ENCODE assay signal across 8 mouse cellular contexts in the genomic region with DNA sequence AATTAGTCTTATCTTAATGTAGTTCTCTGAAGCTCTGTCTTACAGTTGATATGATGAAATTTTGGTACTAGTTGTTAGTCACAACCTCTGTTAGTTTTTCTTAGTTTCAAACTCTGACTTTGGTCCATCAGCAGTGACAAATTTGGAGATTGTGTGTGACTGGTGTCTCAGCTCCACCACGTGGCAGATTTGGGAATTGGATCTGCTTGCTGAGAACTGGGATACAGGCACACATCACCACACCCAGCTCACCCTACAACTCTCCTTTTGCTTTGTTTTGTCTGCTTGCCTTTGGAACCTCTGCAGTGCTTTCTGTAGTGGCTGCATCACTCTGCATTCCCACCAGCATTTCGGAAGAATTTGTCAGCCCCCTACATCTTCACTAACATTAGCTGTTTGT. TPM values are rescaled to one million over a fixed set of nuclear protein-coding genes. Genes with fewer than 3 reads are reported as not detected.
A peak's percentile ranks its signal among the peaks of the same experiment; 100 is the strongest.
DNase-seq lines count a peak whose midpoint lies in the region; ATAC-seq and TF ChIP-seq lines count a peak whose summit lies in the region.

No protein-coding gene starts in this region.

- H3K4me2 ChIP-seq in neural tube, embryonic 15.5 days: no peak overlapping the region
- no peak overlapping the region for H3K4me2 ChIP-seq in liver, postnatal 0 days (ENCODE audit: low read depth, low read length)

- H3K9me3 ChIP-seq in neural tube, embryonic 15.5 days (replicated peaks): no peaks in the 10 kb centered on the region
- H3K9me3 ChIP-seq in liver, postnatal 0 days (ENCODE audit: low read length): no peaks in the 10 kb centered on the region

- no peaks in the 10 kb centered on the region for H3K4me1 ChIP-seq in neural tube, embryonic 15.5 days
- no peaks in the 10 kb centered on the region for H3K4me1 ChIP-seq in liver, postnatal 0 days (ENCODE audit: insufficient read depth)

- no peak overlapping the region for H3K4me3 ChIP-seq in neural tube, embryonic 15.5 days (replicated peaks)
- no peak overlapping the region for H3K4me3 ChIP-seq in liver, postnatal 0 days (ENCODE audit: low read depth, low read length)

- H3K27me3 ChIP-seq in neural tube, embryonic 15.5 days (replicated peaks): no peaks in the 10 kb centered on the region
- H3K27me3 ChIP-seq in liver, postnatal 0 days (ENCODE audit: insufficient read depth, low read length): no peaks in the 10 kb centered on the region

- no peak overlapping the region for H3K9ac ChIP-seq in neural tube, embryonic 15.5 days (replicated peaks)
- H3K9ac ChIP-seq in liver, postnatal 0 days (replicated peaks): no peak overlapping the region

- no peak for TF ChIP-seq EP300 in liver, postnatal 0 days (IDR thresholded peaks at IDR 0.05; ENCODE audit: low read depth)

- TF ChIP-seq CTCF in liver, postnatal 0 days (IDR thresholded peaks at IDR 0.05; ENCODE audit: low read depth): peak; percentile 85

- DNase-seq in neural tube, embryonic 10.5 days (ENCODE audit: extremely low spot score, low spot score): peak; percentile 47
- peak; percentile 11 for DNase-seq in c-Kit-negative CD71-positive TER-119-positive erythroid progenitor cells, embryonic 14.5 days (ENCODE audit: low read depth, low spot score)
- DNase-seq in frontal cortex, postnatal 14 days (ENCODE audit: low spot score in 2 of 2): peak; percentile 32 to 73
- peak; percentile 80 for DNase-seq in kidney, postnatal 14 days
- DNase-seq in liver, postnatal 0 days: peak; percentile 75
- peak; percentile 86 to 90 for DNase-seq in right cerebral cortex, adult 2 months (ENCODE audit: low spot score in 2 of 2)
- peak; percentile 59 to 76 for DNase-seq in urinary bladder, postnatal 36 days (ENCODE audit: low spot score in 2 of 2)

- no peak overlapping the region for H3K27ac ChIP-seq in neural tube, embryonic 15.5 days (replicated peaks)
- no peak overlapping the region for H3K27ac ChIP-seq in liver, postnatal 0 days (ENCODE audit: low read depth)

- 25% methylated on average over 2 of the region's 2 CpGs for WGBS in neural tube, embryonic 15.5 days
- WGBS in liver, postnatal 0 days (ENCODE audit: insufficient replicate concordance): 17% methylated on average over 2 of the region's 2 CpGs

- H3K36me3 ChIP-seq in neural tube, embryonic 15.5 days: no peaks in the 10 kb centered on the region
- H3K36me3 ChIP-seq in liver, postnatal 0 days (replicated peaks; ENCODE audit: insufficient read depth, low read length): no peaks in the 10 kb centered on the region

- no peak for ATAC-seq in neural tube, embryonic 15.5 days (ENCODE audit: low FRiP score)
- ATAC-seq in liver, postnatal 0 days: no peak

RNA-seq across cellular contexts. Expression of gene Brms1l, which starts 5.0 kb away (rescaled TPM):
- 52.3 and 53.9 TPM in 2 replicates for polyA plus RNA-seq in neural tube, embryonic 15.5 days (2015; fragmentation: Nextera tagmentation; extraction: Ambion mirVana)
- polyA plus RNA-seq in liver, postnatal 0 days (2015; fragmentation: Nextera tagmentation; extraction: Ambion mirVana): 5.3 and 6.9 TPM in 2 replicates

RNA-seq across cellular contexts. Expression of gene Ralgapa1, which starts 10.1 kb away (rescaled TPM):
- polyA plus RNA-seq in neural tube, embryonic 15.5 days (2015; fragmentation: Nextera tagmentation; extraction: Ambion mirVana): 23.5 and 25.4 TPM in 2 replicates
- polyA plus RNA-seq in liver, postnatal 0 days (2015; fragmentation: Nextera tagmentation; extraction: Ambion mirVana): 2.3 and 2.8 TPM in 2 replicates

Comparison
In these comparisons a context has a peak if more than half of its experiments do, and no peak if none do; other contexts are left out.
1. DNase-seq: peak in every context shown above with its lines; median percentile 88 in right cerebral cortex, adult 2 months; 80 in kidney, postnatal 14 days; 75 in liver, postnatal 0 days; 68 in urinary bladder, postnatal 36 days; 52 in frontal cortex, postnatal 14 days; 47 in neural tube, embryonic 10.5 days; 11 in c-Kit-negative CD71-positive TER-119-positive erythroid progenitor cells, embryonic 14.5 days.